Mouse (Mus musculus): ENCODE measurements around the gene Mesd.

Mesd gene

GRCm38 (mm10) chr7:83913405-83913932, 29.2 kb downstream of the Mesd start:
- DNase-seq (ENCODE audit: low read depth, low spot score): no peak

- DNase-seq (ENCODE audit: low read depth, low spot score): no peak
These were observed 29.7 kb downstream of the Mesd start for GRCm38 (mm10) chr7:83913995-83914394.

GRCm38 (mm10) chr7:83914566-83914965, 30.3 kb downstream of the Mesd start:
- DNase-seq (ENCODE audit: low read depth, low spot score): peak; percentile 39

GRCm38 (mm10) chr7:83920241-83920640, 36.0 kb downstream of the Mesd start:
- no peak for DNase-seq (ENCODE audit: low read depth, low spot score)

- DNase-seq (ENCODE audit: low read depth, low spot score): no peak
These were observed 37.4 kb downstream of the Mesd start for GRCm38 (mm10) chr7:83921637-83922036.

- no peak for DNase-seq (ENCODE audit: low read depth, low spot score)
These were observed 54.9 kb downstream of the Mesd start for GRCm38 (mm10) chr7:83939017-83939721.

- no peak for DNase-seq (ENCODE audit: low read depth, low spot score)
These were observed 55.9 kb downstream of the Mesd start for GRCm38 (mm10) chr7:83940136-83940535.

GRCm38 (mm10) chr7:83941701-83942101, 57.4 kb downstream of the Mesd start:
- DNase-seq (ENCODE audit: low read depth, low spot score): no peak

GRCm38 (mm10) chr7:83948743-83949142, 64.5 kb downstream of the Mesd start:
- DNase-seq (ENCODE audit: low read depth, low spot score): no peak

GRCm38 (mm10) chr7:83949662-83950061, 65.4 kb downstream of the Mesd start:
- no peak for DNase-seq (ENCODE audit: low read depth, low spot score)
